Mouse (Mus musculus) right cerebral cortex, postnatal 36 days (tissue): ENCODE results near the gene Cox5b.
"Not testable (repeated sequence)": the region's sequence is repeated elsewhere in the genome, so short reads cannot be mapped to it uniquely, and the experiment has no call there.

Experiments used
- DNase-seq, 2 experiments: peaks; one replicate each; pipeline ENCODE4 v3.0.0; 2022; ENCODE audit warnings: low spot score in 2 of 2, mixed read lengths in 1 of 2

Cox5b gene

DNA sequence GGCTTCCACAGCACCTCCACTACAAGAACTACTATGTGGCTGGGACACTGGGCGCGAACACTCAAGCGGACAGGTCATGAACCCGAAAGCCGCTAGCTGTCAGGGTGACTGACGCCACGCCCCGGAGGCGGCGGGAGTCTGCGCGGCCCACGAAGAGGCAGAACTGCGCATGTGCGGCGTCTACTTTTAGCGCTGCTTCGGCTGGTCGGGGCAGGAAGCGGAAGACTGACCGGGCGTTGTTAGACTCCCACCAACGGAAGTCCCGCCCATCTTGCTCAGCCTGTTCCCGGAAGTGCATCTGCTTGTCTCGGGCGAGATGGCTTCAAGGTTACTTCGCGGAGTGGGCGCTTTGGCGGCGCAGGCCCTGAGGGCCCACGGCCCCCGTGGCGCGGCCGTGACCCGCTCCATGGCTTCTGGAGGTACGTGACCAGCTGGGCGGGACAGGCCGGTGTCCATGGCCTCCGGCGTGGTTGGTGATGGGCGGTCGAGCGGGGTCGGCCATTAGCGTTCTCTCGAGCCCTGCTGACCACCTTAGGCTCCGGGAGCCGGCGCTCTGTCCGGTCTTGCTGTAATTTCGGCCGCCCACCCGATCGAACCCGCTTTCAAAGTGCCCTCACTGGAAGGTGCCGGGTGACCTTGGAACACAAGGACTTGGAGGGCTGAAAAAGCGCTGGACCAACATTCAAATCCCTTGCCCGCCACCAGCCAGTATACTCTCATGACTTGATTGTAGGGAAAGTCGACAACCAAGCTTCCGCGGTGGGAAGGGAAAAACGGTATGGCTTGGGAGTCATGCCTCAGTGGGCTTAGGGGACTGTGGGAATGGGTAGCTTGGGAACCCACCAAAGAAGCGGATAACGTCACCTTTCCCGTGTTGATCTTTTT is at the start of gene Cox5b:
TSS of gene Cox5b (plus strand) at position 179 of the 885 bp plus-strand sequence.
- peak; percentile 94 to 96 for DNase-seq

- DNase-seq = no peak
These were observed 47.2 kb upstream of the Cox5b start for GRCm38 (mm10) chr1:36643957-36644614.

- no peak for DNase-seq
These were observed 46.6 kb upstream of the Cox5b start for GRCm38 (mm10) chr1:36644615-36645007.

- no peak for DNase-seq
These were observed 45.0 kb upstream of the Cox5b start for GRCm38 (mm10) chr1:36646285-36646684.

GRCm38 (mm10) chr1:36647631-36648030 is 43.6 kb upstream of the Cox5b start:
- no peak for DNase-seq

- no peak for DNase-seq
These were observed 36.2 kb upstream of the Cox5b start for GRCm38 (mm10) chr1:36655039-36655438.

GRCm38 (mm10) chr1:36656233-36656632 is 35.0 kb upstream of the Cox5b start:
- DNase-seq = no peak

DNA sequence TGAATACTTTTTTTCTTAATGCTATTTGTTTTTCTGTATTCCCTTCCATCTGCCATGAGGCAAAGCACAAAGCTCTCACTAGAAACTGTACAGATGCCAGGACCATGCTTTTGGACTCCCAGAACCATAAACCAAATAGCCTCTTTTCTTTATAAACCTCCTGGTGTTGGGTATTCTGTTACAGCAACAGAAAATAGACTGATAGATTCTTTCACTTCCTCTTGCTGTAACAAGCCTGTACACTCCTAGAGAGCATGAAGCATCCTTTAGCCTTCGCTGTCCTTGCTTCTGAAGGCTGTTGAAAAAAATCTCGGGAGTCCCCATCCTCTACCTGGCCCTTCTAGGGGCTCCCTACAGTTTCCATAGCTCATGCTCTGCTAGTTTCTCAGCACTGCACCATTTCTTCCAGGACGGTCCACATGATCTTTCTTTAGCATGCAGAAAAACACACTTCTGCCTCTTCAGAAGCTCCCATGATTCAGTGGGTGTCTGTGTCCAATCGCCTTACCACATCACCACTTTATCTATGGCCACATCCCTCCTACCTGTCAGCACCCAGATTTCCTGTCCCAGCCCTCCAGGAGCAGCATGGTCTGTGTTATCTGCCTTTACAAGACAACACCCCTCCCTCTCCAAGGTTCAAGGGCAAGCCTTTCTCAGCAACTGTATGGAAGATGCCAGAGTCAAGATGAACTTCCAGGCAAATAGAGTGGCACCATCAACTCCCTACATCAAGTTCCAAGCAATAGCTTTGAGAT is 33.4 kb upstream of the Cox5b start:
- DNase-seq = no peak

DNA sequence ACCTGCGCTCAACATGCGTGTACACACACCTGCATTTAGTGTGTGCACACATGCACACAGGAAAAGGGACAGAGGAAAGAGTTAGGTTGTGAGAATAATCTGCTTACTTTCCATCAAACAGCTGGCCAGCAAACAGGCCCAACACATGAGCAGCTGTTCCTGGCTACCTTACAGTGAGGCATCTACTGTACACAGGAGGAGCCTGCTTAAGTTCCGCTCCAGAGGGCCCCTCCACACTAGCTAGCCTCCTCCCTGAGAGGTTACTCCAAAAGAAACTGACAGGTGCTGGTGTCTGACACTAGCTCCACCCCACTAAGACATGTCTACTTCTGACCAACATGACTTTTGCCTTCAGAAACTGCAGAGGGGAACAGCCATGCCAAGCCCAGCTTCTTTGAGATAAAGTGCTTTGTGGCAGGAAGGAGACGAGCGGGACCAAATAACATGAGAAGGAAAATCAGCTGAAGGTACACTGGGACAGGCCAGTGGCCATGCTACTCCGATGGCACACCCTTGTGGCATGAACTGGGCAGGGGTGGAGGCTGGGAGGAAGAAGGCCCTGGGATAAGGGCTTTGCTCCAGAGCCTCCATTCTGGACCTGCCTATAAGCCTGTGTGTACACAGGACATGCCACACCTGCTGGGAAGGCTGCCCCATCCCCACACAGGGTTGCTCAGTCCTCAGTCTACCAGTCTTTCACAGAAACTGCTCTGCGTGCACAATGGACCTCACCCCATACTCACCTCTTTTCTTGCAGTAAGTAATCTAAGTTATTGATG is 32.4 kb upstream of the Cox5b start:
- DNase-seq = no peak

GRCm38 (mm10) chr1:36664457-36664856 is 26.8 kb upstream of the Cox5b start:
- no peak for DNase-seq

GRCm38 (mm10) chr1:36665165-36665723 is 26.0 kb upstream of the Cox5b start:
- no peak for DNase-seq

DNA sequence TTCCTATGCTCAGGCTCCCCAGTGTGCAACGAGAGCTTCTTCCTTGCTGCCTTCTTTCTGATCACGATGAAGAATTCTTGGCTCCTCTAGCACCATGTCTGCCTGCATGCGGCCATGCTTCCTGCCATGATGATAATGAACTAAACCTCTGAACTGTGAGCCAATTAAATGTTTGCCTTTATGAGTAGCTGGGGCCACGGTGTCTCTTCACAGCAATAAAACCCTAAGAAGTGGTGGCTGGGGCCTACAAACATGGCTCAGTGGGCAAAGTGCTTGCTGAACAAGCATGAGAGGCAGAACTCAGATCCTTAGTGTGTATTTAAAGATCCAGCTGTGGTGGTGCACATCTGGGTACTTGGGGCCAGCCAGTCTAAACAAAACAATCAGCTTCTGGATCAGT is 25.3 kb upstream of the Cox5b start:
- no peak for DNase-seq

- DNase-seq = not testable (repeated sequence)
These were observed 23.2 kb upstream of the Cox5b start for GRCm38 (mm10) chr1:36668007-36668406.

GRCm38 (mm10) chr1:36670256-36670655 is 21.0 kb upstream of the Cox5b start:
- DNase-seq = no peak

DNA sequence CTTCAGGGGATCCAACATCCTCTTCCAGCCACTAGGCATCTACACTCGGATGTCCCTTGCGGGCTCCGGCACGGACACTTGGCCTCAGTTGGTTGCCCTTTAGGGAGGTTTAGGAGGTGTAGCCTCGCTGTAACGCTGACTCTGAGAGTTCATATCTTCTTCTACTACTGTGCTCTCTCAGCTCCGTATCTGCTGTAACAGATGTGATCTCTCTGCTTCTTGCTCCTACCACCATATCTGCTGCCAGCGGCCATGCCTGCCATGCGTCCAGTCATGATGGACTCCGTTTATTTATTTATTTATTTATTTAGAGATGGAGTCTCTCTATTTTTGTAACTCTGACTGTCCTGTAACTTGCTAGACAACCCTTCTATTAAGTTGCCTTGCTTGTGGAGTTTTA is 20.0 kb upstream of the Cox5b start:
- DNase-seq = no peak

- no peak for DNase-seq
These were observed 18.4 kb upstream of the Cox5b start for GRCm38 (mm10) chr1:36672648-36673350.

GRCm38 (mm10) chr1:36674936-36675335 is 16.3 kb upstream of the Cox5b start:
- no peak for DNase-seq

GRCm38 (mm10) chr1:36680893-36681292 is 10.4 kb upstream of the Cox5b start:
- DNase-seq = no peak

- DNase-seq = no peak
These were observed 8.5 kb upstream of the Cox5b start, which contains the start of gene Fam178b for GRCm38 (mm10) chr1:36682620-36683355. Gene Fam178b (minus strand): TSS chr1:36683183.
